Mouse (Mus musculus): Measurements from ENCODE around the gene Dlgap3.
A peak's percentile ranks its signal among the peaks of the same experiment; 100 is the strongest.

GRCm38 (mm10) chr4:127249701-127250349 is 80.8 kb downstream of the Dlgap3 start:
- TF ChIP-seq CTCF (IDR thresholded peaks at IDR 0.05; ENCODE audit: insufficient read depth, low read depth, low read length) (peak; percentile 81), POLR2A (IDR thresholded peaks at IDR 0.05; ENCODE audit: insufficient read depth, low read depth, low read length) (no peak)
